Mouse (Mus musculus): ENCODE data around the gene Gm11127. TPM values are rescaled to one million over a fixed set of nuclear protein-coding genes. Genes with fewer than 3 reads are reported as not detected.

Gm11127 gene
- polyA plus RNA-seq, 1 experiment from 2014 or later, result 0.16 TPM

DNA sequence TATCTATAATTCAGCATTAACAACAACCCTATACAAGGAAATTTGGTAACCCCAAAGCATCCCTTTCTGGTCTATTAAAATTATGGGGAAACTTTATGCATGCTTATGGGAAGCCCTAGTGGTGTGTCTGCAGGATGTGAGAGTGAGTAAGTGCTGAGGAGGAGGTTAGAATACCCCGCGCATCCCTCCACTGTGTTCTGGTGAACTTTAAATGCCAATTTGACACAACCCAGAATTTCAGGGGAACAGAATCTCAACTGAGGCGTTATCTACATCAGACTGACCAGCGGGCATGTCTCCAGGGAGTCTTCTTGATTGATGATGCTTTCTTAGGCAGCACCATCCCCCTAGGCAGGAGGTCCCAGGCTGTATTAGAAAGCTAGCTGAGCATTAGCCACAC is 32.3 kb downstream of the Gm11127 start:
- 92% methylated on average over 4 of the region's 4 CpGs for WGBS
- no peak for ATAC-seq
- Histone ChIP-seq H3K27ac (ENCODE audit: low read length) (no peak overlapping the region), H3K9ac (replicated peaks; ENCODE audit: low read depth, low read length) (no peak overlapping the region), H3K4me2 (ENCODE audit: low read length) (no peak overlapping the region), H3K4me3 (replicated peaks; ENCODE audit: low read length) (no peak overlapping the region), H3K27me3 (replicated peaks; ENCODE audit: control insufficient read depth, insufficient read depth, low read length) (no peaks in the 10 kb centered on the region), H3K36me3 (ENCODE audit: control insufficient read depth, insufficient read depth) (no peaks in the 10 kb centered on the region), H3K4me1 (replicated peaks; ENCODE audit: control insufficient read depth, insufficient read depth, low read length) (no peaks in the 10 kb centered on the region), H3K9me3 (ENCODE audit: control insufficient read depth, low read length) (no peaks in the 10 kb centered on the region)

GRCm38 (mm10) chr17:36025197-36025596 is 33.0 kb downstream of the Gm11127 start:
- Histone ChIP-seq H3K9ac (replicated peaks; ENCODE audit: low read depth, low read length) (no peak overlapping the region), H3K27me3 (replicated peaks; ENCODE audit: control insufficient read depth, insufficient read depth, low read length) (no peaks in the 10 kb centered on the region), H3K4me2 (ENCODE audit: low read length) (no peak overlapping the region), H3K9me3 (ENCODE audit: control insufficient read depth, low read length) (no peaks in the 10 kb centered on the region), H3K4me3 (replicated peaks; ENCODE audit: low read length) (no peak overlapping the region), H3K4me1 (replicated peaks; ENCODE audit: control insufficient read depth, insufficient read depth, low read length) (no peaks in the 10 kb centered on the region), H3K27ac (ENCODE audit: low read length) (no peak overlapping the region), H3K36me3 (ENCODE audit: control insufficient read depth, insufficient read depth) (no peaks in the 10 kb centered on the region)
- WGBS, result 64% methylated on average over 5 of the region's 5 CpGs
- no peak for ATAC-seq

DNA sequence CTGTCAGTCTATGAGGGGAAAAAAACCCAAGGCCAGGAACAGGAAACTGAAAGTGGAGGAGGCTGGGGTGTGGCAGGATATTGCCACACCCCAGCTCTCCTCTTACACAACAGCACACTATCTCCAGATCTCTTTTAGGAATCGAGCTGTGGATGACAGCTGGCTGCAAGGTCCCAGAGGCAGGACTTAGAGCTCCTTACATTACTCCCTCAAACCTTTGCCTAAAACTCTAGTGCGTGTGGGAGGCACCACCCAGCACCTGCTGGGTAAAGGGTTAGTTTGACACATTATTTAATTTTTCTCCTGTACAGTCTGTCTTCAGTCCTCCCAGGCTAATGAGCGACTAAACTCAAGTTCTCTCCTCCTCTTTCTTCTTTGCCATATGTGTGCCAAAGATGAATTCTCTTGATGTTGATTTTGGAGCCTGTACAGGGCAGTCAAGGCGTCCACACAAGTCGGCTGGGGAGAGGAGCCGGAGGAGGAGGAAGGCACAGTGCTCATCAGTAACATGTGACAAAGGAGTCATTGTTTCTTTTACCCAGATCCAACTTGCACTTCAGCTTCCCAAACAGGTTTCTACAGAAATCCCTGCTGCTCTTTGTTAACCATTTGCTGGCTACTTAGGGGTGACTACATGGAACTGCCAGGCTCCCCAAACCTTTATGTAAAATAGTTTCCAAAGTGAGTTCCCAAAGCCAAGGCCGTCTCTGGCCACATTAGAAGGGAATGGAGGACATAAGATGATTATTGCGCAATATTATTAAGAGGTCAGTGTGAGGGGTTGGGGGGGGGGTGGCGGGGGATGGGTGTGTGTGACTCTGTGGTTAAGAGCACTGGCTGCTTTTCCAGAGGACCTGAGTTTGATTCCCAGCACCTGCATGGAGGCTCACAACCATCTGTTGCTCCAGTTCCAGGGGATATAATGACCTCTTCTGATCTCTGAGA is 34.2 kb downstream of the Gm11127 start:
- no peak overlapping the region for H3K9ac ChIP-seq (replicated peaks; ENCODE audit: low read depth, low read length)
- no peaks in the 10 kb centered on the region for H3K9me3 ChIP-seq (ENCODE audit: control insufficient read depth, low read length)
- no peak for ATAC-seq
- no peak overlapping the region for H3K4me3 ChIP-seq (replicated peaks; ENCODE audit: low read length)
- no peak overlapping the region for H3K27ac ChIP-seq (ENCODE audit: low read length)
- H3K4me1 ChIP-seq (replicated peaks; ENCODE audit: control insufficient read depth, insufficient read depth, low read length), result no peaks in the 10 kb centered on the region
- no peak overlapping the region for H3K4me2 ChIP-seq (ENCODE audit: low read length)
- WGBS, result 63% methylated on average over 9 of the region's 9 CpGs
- no peaks in the 10 kb centered on the region for H3K36me3 ChIP-seq (ENCODE audit: control insufficient read depth, insufficient read depth)
- H3K27me3 ChIP-seq (replicated peaks; ENCODE audit: control insufficient read depth, insufficient read depth, low read length), result no peaks in the 10 kb centered on the region

GRCm38 (mm10) chr17:36022922-36023321 is 35.2 kb downstream of the Gm11127 start:
- no peaks in the 10 kb centered on the region for H3K36me3 ChIP-seq (ENCODE audit: control insufficient read depth, insufficient read depth)
- H3K4me2 ChIP-seq (ENCODE audit: low read length), result no peak overlapping the region
- WGBS, result 92% methylated on average over 6 of the region's 6 CpGs
- H3K4me1 ChIP-seq (replicated peaks; ENCODE audit: control insufficient read depth, insufficient read depth, low read length), result no peaks in the 10 kb centered on the region
- no peak overlapping the region for H3K9ac ChIP-seq (replicated peaks; ENCODE audit: low read depth, low read length)
- H3K4me3 ChIP-seq (replicated peaks; ENCODE audit: low read length), result no peak overlapping the region
- no peak for ATAC-seq
- no peaks in the 10 kb centered on the region for H3K9me3 ChIP-seq (ENCODE audit: control insufficient read depth, low read length)
- no peaks in the 10 kb centered on the region for H3K27me3 ChIP-seq (replicated peaks; ENCODE audit: control insufficient read depth, insufficient read depth, low read length)
- H3K27ac ChIP-seq (ENCODE audit: low read length), result no peak overlapping the region

DNA sequence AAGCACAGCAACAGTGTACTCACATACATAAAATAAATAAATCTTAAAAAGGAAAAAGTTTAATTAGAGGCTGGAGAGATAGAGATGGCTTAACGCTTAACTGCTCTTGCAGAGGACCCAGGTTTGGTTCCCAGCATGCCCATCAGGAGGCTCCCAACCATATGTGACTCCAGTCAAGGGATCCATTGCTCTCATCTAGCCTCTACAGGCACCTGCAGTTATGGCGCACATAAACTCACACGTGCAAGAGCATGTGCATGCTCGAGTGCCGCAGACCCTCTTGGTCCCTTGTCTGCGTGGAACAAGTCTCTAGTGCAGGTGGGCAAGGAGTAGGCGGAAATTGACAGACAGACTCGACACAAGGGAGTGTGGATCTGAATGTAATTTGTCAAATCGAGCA is 36.1 kb downstream of the Gm11127 start:
- Histone ChIP-seq H3K4me1 (replicated peaks; ENCODE audit: control insufficient read depth, insufficient read depth, low read length) (no peaks in the 10 kb centered on the region), H3K36me3 (ENCODE audit: control insufficient read depth, insufficient read depth) (no peaks in the 10 kb centered on the region), H3K9me3 (ENCODE audit: control insufficient read depth, low read length) (no peaks in the 10 kb centered on the region), H3K27me3 (replicated peaks; ENCODE audit: control insufficient read depth, insufficient read depth, low read length) (no peaks in the 10 kb centered on the region), H3K4me3 (replicated peaks; ENCODE audit: low read length) (no peak overlapping the region), H3K9ac (replicated peaks; ENCODE audit: low read depth, low read length) (no peak overlapping the region), H3K27ac (ENCODE audit: low read length) (no peak overlapping the region), H3K4me2 (ENCODE audit: low read length) (no peak overlapping the region)
- ATAC-seq, result no peak
- WGBS, result 94% methylated on average over 9 of the region's 9 CpGs

- Histone ChIP-seq H3K27me3 (replicated peaks; ENCODE audit: control insufficient read depth, insufficient read depth, low read length) (no peaks in the 10 kb centered on the region), H3K4me2 (ENCODE audit: low read length) (no peak overlapping the region)
Observed at GRCm38 (mm10) chr17:36021309-36021708, 36.9 kb downstream of the Gm11127 start.

GRCm38 (mm10) chr17:36020191-36021073 is 37.7 kb downstream of the Gm11127 start, which contains the start of gene H2-T24:
H2-T24 (minus strand) TSS chr17:36020560.
- Histone ChIP-seq H3K9me3 (ENCODE audit: control insufficient read depth, low read length) (no peaks in the 10 kb centered on the region), H3K4me2 (ENCODE audit: low read length) (no peak within 1 kb of the TSS), H3K36me3 (ENCODE audit: control insufficient read depth, insufficient read depth) (peaks cover 4% of the 10 kb centered on the region), H3K4me1 (replicated peaks; ENCODE audit: control insufficient read depth, insufficient read depth, low read length) (no peaks in the 10 kb centered on the region), H3K27me3 (replicated peaks; ENCODE audit: control insufficient read depth, insufficient read depth, low read length) (no peaks in the 10 kb centered on the region), H3K4me3 (replicated peaks; ENCODE audit: low read length) (no peak within 1 kb of the TSS), H3K9ac (replicated peaks; ENCODE audit: low read depth, low read length) (no peak within 1 kb of the TSS), H3K27ac (ENCODE audit: low read length) (no peak within 1 kb of the TSS)
- ATAC-seq, result no peak
- 41% methylated on average over 15 of the region's 15 CpGs for WGBS

More at GRCm38 (mm10) chr17:36021309-36021708, 36.9 kb downstream of the Gm11127 start:
- Histone ChIP-seq H3K9me3 (ENCODE audit: control insufficient read depth, low read length) (no peaks in the 10 kb centered on the region), H3K4me3 (replicated peaks; ENCODE audit: low read length) (no peak overlapping the region), H3K9ac (replicated peaks; ENCODE audit: low read depth, low read length) (no peak overlapping the region), H3K27ac (ENCODE audit: low read length) (no peak overlapping the region), H3K36me3 (ENCODE audit: control insufficient read depth, insufficient read depth) (no peaks in the 10 kb centered on the region), H3K4me1 (replicated peaks; ENCODE audit: control insufficient read depth, insufficient read depth, low read length) (no peaks in the 10 kb centered on the region)
- ATAC-seq, result no peak
- WGBS, result 89% methylated on average over 1 of the region's 1 CpGs

- no peaks in the 10 kb centered on the region for H3K27me3 ChIP-seq (replicated peaks; ENCODE audit: control insufficient read depth, insufficient read depth, low read length)
- no peaks in the 10 kb centered on the region for H3K9me3 ChIP-seq (ENCODE audit: control insufficient read depth, low read length)
- no peaks in the 10 kb centered on the region for H3K4me1 ChIP-seq (replicated peaks; ENCODE audit: control insufficient read depth, insufficient read depth, low read length)
- 61% methylated on average over 3 of the region's 3 CpGs for WGBS
- no peak overlapping the region for H3K4me2 ChIP-seq (ENCODE audit: low read length)
- H3K4me3 ChIP-seq (replicated peaks; ENCODE audit: low read length), result no peak overlapping the region
- H3K9ac ChIP-seq (replicated peaks; ENCODE audit: low read depth, low read length), result no peak overlapping the region
- H3K27ac ChIP-seq (ENCODE audit: low read length), result no peak overlapping the region
- H3K36me3 ChIP-seq (ENCODE audit: control insufficient read depth, insufficient read depth), result peaks cover 7% of the 10 kb centered on the region
- ATAC-seq, result no peak
Observed at GRCm38 (mm10) chr17:36019519-36019918, 38.7 kb downstream of the Gm11127 start.

DNA sequence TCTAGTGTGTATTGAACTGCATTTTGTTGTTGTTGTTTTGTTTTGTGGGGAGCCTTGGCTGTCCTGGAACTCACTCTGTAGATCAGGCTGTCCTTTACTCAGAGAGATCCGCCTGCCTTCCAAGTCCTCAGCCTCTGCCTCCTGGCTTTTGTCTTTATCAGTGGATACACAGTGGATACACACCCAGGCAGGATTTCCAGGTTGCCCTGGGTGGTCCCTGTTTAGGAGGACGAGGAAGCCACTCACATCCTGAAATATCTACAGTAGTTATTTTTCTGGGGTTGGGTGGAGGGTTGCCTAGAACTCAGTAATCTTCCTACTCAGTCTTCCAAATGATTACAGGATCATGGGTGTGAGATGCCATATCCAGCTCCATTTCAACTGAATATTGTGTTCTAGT is 39.2 kb downstream of the Gm11127 start:
- 71% methylated on average over 2 of the region's 2 CpGs for WGBS
- ATAC-seq, result no peak
- peaks cover 11% of the 10 kb centered on the region for H3K36me3 ChIP-seq (ENCODE audit: control insufficient read depth, insufficient read depth)
- no peaks in the 10 kb centered on the region for H3K27me3 ChIP-seq (replicated peaks; ENCODE audit: control insufficient read depth, insufficient read depth, low read length)
- H3K4me1 ChIP-seq (replicated peaks; ENCODE audit: control insufficient read depth, insufficient read depth, low read length), result no peaks in the 10 kb centered on the region
- H3K4me3 ChIP-seq (replicated peaks; ENCODE audit: low read length), result no peak overlapping the region
- no peak overlapping the region for H3K4me2 ChIP-seq (ENCODE audit: low read length)
- no peaks in the 10 kb centered on the region for H3K9me3 ChIP-seq (ENCODE audit: control insufficient read depth, low read length)
- H3K9ac ChIP-seq (replicated peaks; ENCODE audit: low read depth, low read length), result no peak overlapping the region
- no peak overlapping the region for H3K27ac ChIP-seq (ENCODE audit: low read length)

Measured in forebrain, embryonic 16.5 days (tissue).